Mouse (Mus musculus): ENCODE results near the gene Pkdcc.

Gene Pkdcc

DNA sequence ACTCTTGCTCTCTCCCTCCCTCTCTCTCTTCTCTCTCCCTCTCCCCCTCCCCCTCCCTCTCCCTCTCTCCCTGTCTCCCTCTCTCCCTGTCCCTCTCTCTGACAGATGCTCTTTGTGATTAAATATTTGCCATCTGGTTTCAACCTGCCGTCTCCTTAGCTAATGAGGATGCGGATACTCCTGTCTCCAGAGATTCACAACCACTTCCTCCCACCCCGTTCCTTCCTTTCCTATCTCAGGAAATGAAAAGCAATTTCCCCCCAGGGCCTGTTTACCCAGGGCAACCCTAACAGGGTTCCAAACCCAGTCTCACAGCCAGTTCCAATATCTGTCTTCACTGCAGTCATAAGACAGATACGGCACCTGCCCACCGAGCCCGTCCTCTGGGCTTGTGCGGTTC lies 31.0 kb downstream of the Pkdcc start:
- DNase-seq (ENCODE audit: low spot score): no peak

DNA sequence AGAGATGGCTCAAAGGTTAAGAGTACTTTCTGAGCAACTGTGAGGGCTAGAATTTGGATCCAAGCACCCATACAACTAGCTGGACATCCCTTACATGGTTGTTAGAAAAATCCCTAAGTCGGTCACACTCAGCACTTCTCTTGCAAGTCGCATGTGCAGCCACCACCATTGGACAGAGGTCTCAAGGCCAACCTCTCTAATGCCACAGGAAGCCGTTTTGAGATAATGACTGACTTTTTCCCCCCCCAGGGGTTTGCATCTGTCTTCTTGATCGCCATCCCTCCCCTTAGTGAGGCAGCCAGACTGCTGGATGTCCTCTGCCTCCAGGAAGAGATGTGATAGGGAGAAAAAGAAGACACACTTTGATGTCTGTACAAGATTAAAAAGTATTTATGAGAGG lies 32.1 kb downstream of the Pkdcc start:
- no peak for DNase-seq (ENCODE audit: low spot score)

DNA sequence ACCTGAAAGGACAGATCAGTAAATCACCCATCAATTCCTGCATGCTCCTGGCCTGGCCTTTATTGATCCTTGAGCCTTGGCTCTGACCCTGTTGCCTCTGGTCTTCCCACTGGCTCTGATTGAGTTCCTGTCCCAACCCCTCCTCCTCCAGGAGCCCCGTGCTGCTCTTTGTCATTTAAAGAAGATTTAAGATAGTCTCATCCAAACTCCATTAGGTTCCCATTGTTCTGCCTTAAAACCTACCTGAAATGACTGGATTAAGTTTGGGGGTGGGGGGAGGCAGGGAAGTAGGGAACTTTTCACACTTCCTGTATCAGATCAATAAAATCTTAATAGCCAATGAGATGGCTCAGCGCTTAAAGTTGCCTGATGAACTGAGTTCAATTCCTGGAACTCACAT lies 33.4 kb downstream of the Pkdcc start:
- no peak for DNase-seq (ENCODE audit: low spot score)

DNA sequence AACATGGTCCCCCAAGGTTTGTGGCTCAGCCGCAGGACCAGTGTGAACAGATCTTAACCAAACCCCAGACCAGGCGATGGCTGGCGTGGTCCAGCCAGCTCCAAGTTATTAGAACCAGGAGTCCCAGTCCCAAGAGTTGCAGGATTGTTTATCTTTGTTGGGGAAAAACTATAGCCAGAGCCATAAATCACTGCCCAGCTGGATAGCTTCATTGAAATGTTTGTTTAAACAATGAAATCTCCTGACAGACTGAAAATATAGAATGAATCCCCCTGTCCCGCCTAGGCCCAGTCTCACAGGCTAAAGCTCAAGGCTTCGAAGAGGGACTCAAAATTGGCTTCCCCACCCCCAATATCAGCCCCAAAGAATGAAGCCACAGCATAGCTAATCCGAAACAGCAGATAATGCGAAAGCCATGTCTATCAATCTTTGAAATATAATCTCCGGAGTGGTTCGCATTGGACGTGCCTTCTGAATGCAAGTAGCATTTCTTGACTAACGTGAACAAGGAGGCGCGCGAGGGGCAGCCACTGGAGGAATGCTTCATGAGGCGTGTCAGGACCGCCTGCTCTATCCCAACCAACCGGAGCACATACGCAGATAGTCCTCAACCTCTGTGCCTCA lies 35.9 kb downstream of the Pkdcc start:
- no peak for DNase-seq (ENCODE audit: low spot score)

DNA sequence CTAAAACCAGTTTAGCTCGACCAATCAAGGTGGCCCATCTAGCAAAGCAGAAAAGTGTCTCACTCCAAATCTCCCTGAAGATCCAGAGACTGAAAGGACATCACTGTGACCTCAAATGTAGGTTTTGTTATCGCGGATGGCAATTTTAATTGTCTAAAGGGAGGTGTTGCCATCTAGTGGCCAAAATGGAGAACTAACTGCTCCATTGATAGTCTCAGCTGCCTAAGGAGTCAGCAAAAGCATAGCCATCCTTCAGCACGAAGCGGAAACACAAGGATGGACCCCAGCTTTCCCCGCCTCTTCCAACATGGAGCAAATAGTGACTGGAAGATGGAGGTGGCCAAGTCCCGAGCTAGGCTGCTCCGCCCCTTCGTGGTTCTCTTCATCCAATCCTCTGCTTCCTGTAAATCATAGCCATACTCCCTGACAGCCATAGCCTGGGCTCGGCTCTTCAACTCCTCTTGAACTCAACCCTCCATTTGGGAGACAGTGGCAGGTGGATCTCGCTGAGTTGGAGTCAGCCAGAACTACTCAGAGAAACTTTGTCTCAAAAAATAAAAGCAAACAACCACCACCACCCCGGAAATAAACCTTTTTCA lies 38.1 kb downstream of the Pkdcc start:
- no peak for DNase-seq (ENCODE audit: low spot score)

DNA sequence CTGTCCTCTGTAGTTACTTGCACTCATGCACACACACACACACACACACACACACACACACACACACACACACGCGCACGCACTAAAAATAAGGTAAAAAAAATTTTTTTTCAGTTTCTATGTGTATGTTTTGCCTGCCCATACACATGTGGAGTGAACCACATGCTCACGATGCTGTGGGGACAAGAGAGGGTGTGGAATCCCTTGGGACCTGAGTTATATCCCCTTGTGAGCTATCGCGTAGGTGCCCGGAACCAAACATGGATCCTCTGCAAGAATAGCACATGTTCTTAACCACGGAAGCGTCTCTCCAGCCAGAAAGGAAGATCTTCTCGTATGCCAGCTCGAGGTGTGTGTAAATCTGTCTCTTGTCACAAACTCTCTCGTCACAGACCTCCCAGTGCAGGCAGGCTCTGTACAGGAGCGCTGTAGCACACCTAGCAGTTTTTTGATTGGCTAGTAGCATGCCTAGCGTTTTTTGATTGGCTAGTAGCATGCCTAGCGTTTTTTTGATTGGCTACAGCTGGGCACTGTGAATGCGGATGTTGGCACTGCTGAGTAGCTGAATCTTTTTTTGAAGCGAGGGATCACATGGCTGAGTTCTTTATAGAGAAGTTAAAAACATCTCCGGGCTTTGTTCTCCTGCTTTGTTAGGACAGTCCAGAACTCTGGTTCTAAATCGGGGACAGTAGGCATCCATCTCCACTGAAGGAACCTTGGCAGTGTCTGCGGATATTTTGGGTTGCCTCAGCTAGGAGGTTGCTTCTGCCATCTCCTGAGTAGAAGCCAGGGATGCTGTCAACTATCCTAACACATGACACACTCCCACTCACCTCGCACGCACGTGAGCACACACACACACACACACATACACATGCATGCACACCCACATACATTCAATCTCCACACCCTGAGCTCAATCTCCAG lies 52.4 kb downstream of the Pkdcc start:
- no peak for DNase-seq (ENCODE audit: low spot score)

DNA sequence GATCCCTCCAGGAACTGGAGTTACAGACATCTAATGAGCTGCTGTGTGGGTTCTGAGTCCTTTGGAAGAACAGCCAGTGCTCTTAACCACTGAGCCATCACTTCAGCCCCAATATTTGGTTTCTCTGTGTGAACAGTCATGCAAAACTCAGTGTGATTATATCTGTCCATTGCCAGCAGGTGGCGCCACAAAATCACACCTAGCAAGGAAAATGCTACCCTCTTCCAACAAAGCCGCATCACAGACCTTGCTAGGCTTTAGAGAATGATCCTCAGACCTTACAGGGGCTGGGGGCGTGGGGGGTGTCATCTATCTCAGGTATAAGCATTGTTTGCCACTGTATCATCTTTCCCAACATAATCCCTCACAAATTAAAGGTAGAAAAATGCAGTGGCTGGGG lies 56.4 kb downstream of the Pkdcc start:
- peak; percentile 93 for DNase-seq (ENCODE audit: low spot score)

DNA sequence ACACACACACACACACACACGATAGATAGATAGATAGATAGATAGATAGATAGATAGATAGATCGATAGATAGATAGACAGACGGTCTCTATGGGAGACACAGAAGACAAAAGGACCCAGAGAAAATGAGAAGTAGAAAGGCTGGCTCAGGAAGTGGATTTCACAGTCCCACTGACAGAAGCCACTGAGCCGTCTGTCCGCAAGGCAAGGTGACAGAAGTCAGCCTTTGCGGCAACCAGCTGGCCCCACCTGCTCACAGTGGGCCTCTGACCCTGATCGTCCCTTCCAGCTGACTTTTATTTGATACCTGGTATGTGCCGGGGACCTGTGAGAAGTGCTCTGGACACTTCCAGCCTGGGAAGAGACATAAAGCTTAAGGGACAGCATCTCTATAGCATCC lies 57.5 kb downstream of the Pkdcc start:
- DNase-seq (ENCODE audit: low spot score): no peak

DNA sequence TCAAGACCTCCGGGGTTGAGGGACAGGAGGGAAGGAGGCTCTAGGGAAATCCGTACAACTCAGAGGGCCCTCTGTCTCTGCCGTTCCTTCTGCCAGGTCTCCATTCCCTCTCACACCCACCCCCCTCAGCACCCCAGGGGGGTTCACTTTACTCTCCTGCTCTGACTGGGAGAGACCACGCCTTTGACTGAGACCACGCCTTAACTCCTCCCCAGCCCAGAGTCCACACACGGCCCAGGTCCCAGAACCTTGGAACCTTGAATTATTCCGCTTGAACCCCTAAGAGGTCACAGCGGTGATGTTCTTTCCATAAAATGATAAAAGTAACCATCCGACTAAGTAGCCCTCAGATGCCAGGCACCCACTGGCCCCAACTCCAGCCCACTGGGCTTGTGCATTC lies 58.5 kb downstream of the Pkdcc start:
- no peak for DNase-seq (ENCODE audit: low spot score)

DNA sequence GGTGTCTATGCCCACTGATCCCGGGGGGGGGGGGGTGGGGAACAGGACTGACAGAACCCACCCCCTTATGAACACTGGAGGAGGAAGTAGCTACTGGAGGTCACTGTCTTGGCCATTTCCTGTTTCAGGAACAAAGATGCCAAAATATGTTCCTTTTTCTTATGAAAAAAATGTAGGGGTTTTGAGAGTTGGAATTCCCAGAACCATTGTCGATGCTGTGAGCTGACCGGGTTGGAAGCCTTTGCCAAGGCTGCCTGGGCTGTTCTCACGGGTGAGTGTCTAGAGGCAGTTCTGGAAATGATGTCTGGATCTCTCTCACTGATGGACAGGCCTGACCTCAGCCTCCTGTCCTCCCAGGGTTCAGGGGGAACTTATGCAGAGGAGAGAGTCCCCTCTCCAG lies 59.0 kb downstream of the Pkdcc start:
- DNase-seq (ENCODE audit: low spot score): no peak

Data from testis, postnatal 10 days (tissue).